Mouse (Mus musculus) urinary bladder, postnatal 10 days (tissue): Measurements from ENCODE around the gene Cnot10.
"Not testable (repeated sequence)": the region's sequence is repeated elsewhere in the genome, so short reads cannot be mapped to it uniquely, and the experiment has no call there.

Source experiments
- DNase-seq: peaks from one replicate; pipeline ENCODE4 v3.0.0; 2022; ENCODE audit warnings: low spot score

Cnot10 gene

GRCm38 (mm10) chr9:114649371-114649770 is 9.4 kb upstream of the Cnot10 start:
- DNase-seq = no peak

- not testable (repeated sequence) for DNase-seq
Observed at GRCm38 (mm10) chr9:114648472-114648871, 8.5 kb upstream of the Cnot10 start.

- no peak for DNase-seq
Observed at GRCm38 (mm10) chr9:114647506-114648432, 7.8 kb upstream of the Cnot10 start.

- no peak for DNase-seq
Observed at GRCm38 (mm10) chr9:114646556-114647505, 6.8 kb upstream of the Cnot10 start.

GRCm38 (mm10) chr9:114639186-114639748 is 717 bp downstream of the Cnot10 start:
- DNase-seq = no peak

- no peak for DNase-seq
Observed at GRCm38 (mm10) chr9:114636751-114637150, 3.2 kb downstream of the Cnot10 start.

GRCm38 (mm10) chr9:114636150-114636549 is 3.8 kb downstream of the Cnot10 start:
- no peak for DNase-seq

GRCm38 (mm10) chr9:114632331-114632730 is 7.7 kb downstream of the Cnot10 start:
- no peak for DNase-seq

- no peak for DNase-seq
Observed at GRCm38 (mm10) chr9:114626726-114627125, 13.3 kb downstream of the Cnot10 start.

GRCm38 (mm10) chr9:114624178-114624577 is 15.8 kb downstream of the Cnot10 start:
- DNase-seq = no peak

- DNase-seq = no peak
Observed at GRCm38 (mm10) chr9:114621149-114621548, 18.8 kb downstream of the Cnot10 start.

- DNase-seq = no peak
Observed at GRCm38 (mm10) chr9:114614176-114614953, 25.6 kb downstream of the Cnot10 start.

- no peak for DNase-seq
Observed at GRCm38 (mm10) chr9:114613026-114613425, 27.0 kb downstream of the Cnot10 start.

GRCm38 (mm10) chr9:114612566-114612965 is 27.4 kb downstream of the Cnot10 start:
- DNase-seq = no peak

- DNase-seq = no peak
Observed at GRCm38 (mm10) chr9:114610266-114610665, 29.7 kb downstream of the Cnot10 start.

- DNase-seq = no peak
Observed at GRCm38 (mm10) chr9:114603876-114604540, 36.0 kb downstream of the Cnot10 start.

- no peak for DNase-seq
Observed at GRCm38 (mm10) chr9:114601096-114601495, 38.9 kb downstream of the Cnot10 start.

- no peak for DNase-seq
Observed at GRCm38 (mm10) chr9:114585017-114585345, 55.0 kb downstream of the Cnot10 start.

GRCm38 (mm10) chr9:114584183-114585016 is 55.6 kb downstream of the Cnot10 start:
- DNase-seq = no peak

- DNase-seq = no peak
Observed at GRCm38 (mm10) chr9:114583812-114584182, 56.2 kb downstream of the Cnot10 start.
